Mouse (Mus musculus) thymus, adult 2 months (tissue): ENCODE results near the gene Fam189a1.

Experiments
- CTCF ChIP-seq: fragments of 200-500 bp; IDR thresholded peaks from 2 replicates; pipeline ENCODE4 v1.5.1; 2012; ENCODE audit warnings: mild to moderate bottlenecking, control low read depth, low read length, moderate library complexity, borderline replicate concordance; ENCODE audit not compliant: control insufficient read depth, poor library complexity, insufficient read depth; ENCODE audit errors: extremely low read depth
- POLR2A ChIP-seq: fragments of 200-500 bp; IDR thresholded peaks from 2 replicates; pipeline ENCODE4 v1.6.1; 2012; ENCODE audit warnings: mild to moderate bottlenecking, low read length, control low read depth, moderate library complexity; ENCODE audit not compliant: control insufficient read depth, poor library complexity, insufficient read depth; ENCODE audit errors: extremely low read depth

GRCm38 (mm10) chr7:65105566-65105965, 50.8 kb downstream of the Fam189a1 start:
- no peak for TF ChIP-seq POLR2A
- no peak for TF ChIP-seq CTCF
